Mouse (Mus musculus) hindbrain, embryonic 14.5 days (tissue): Measurements from ENCODE around the gene Senp2. TPM values are rescaled to one million over a fixed set of nuclear protein-coding genes. Genes with fewer than 3 reads are reported as not detected.

Source experiments
- ATAC-seq: fragments of 200-750 bp; cut with Nextera tagmentation; 2 replicates; pipeline ENCODE4 v1.8.0; 2017; ENCODE audit warnings: moderate number of reproducible peaks, mild to moderate bottlenecking, moderate TSS enrichment, moderate library complexity; ENCODE audit not compliant: low FRiP score
- DNase-seq: peaks from one replicate; pipeline ENCODE4 v3.0.0-alpha.2; 2015; ENCODE audit warnings: low spot score
- H3K27ac ChIP-seq: fragments of 300-500 bp; sonication (generic); 2 replicates; pipeline ENCODE4 v1.5.1; 2014; ENCODE audit warnings: mild to moderate bottlenecking, moderate library complexity
- H3K27me3 ChIP-seq: fragments of 300-500 bp; sonication (generic); 2 replicates; pipeline ENCODE4 v1.6.1; 2014; ENCODE audit warnings: mild to moderate bottlenecking, low read length, mixed read lengths; ENCODE audit not compliant: control insufficient read depth, insufficient read depth
- H3K36me3 ChIP-seq: fragments of 300-500 bp; sonication (generic); replicated peaks from 2 replicates; pipeline ENCODE4 v1.6.1; 2014; ENCODE audit not compliant: control insufficient read depth, insufficient read depth
- H3K4me1 ChIP-seq: fragments of 300-500 bp; sonication (generic); replicated peaks from 2 replicates; pipeline ENCODE4 v1.6.1; 2014; ENCODE audit warnings: antibody characterized with exemption, low read length, mixed read lengths; ENCODE audit not compliant: control insufficient read depth, insufficient read depth
- H3K4me2 ChIP-seq: fragments of 300-500 bp; sonication (generic); replicated peaks from 2 replicates; pipeline ENCODE4 v1.6.1; 2014; ENCODE audit warnings: mild to moderate bottlenecking, moderate library complexity
- H3K4me3 ChIP-seq: fragments of 300-500 bp; sonication (generic); replicated peaks from 2 replicates; pipeline ENCODE4 v1.5.1; 2014; ENCODE audit warnings: mild to moderate bottlenecking, low read length
- H3K9ac ChIP-seq: fragments of 300-500 bp; sonication (generic); 2 replicates; pipeline ENCODE4 v1.6.1; 2014
- H3K9me3 ChIP-seq: fragments of 300-500 bp; sonication (generic); 2 replicates; pipeline ENCODE4 v1.6.1; 2016; ENCODE audit warnings: low read length; ENCODE audit not compliant: control insufficient read depth
- WGBS: fragments of 180-500 bp; shearing (Covaris S2); extraction: QIAGEN DNeasy Blood & Tissue Kit; methylation state at CpG from one replicate; pipeline ENCODE4 v1.1.7; 2014; 5-methylcytosine and 5-hydroxymethylcytosine counted together
- polyA plus RNA-seq: library from polyadenylated mRNA; unstranded; fragments of >200 nt; fragmentation: Nextera tagmentation; extraction: Ambion mirVana; gene quantifications from 2 replicates; pipeline ENCODE4 v1.2.1, GENCODE M21; 2014

Senp2 gene
- polyA plus RNA-seq, 1 experiment from 2014 or later, result 52.2 TPM

GRCm38 (mm10) chr16:22046739-22047366 is 37.6 kb downstream of the Senp2 start:
- 79% methylated on average over 10 of the region's 10 CpGs for WGBS
- no peak overlapping the region for H3K9ac ChIP-seq
- DNase-seq, result no peak
- no peak overlapping the region for H3K4me2 ChIP-seq
- no peak overlapping the region for H3K4me3 ChIP-seq
- H3K27me3 ChIP-seq, result no peaks in the 10 kb centered on the region
- ATAC-seq, result no peak
- H3K36me3 ChIP-seq, result peaks cover 63% of the 10 kb centered on the region
- no peaks in the 10 kb centered on the region for H3K4me1 ChIP-seq
- no peaks in the 10 kb centered on the region for H3K9me3 ChIP-seq
- H3K27ac ChIP-seq, result no peak overlapping the region

- H3K27ac ChIP-seq, result no peak overlapping the region
- 93% methylated on average over 21 of the region's 21 CpGs for WGBS
- H3K9ac ChIP-seq, result no peak overlapping the region
- no peaks in the 10 kb centered on the region for H3K27me3 ChIP-seq
- DNase-seq, result no peak
- H3K4me2 ChIP-seq, result no peak overlapping the region
- H3K36me3 ChIP-seq, result peaks cover 6% of the 10 kb centered on the region
- H3K4me3 ChIP-seq, result no peak overlapping the region
- H3K9me3 ChIP-seq, result 0 out of 2 replicates have a peak, but pooled peaks cover 5% of the 10 kb centered on the region
- peak; percentile 34; the same call in 1 of the 2 replicates for ATAC-seq
- H3K4me1 ChIP-seq, result no peaks in the 10 kb centered on the region
Measured at GRCm38 (mm10) chr16:22053411-22053810, 44.1 kb downstream of the Senp2 start.

GRCm38 (mm10) chr16:22057498-22057897 is 48.2 kb downstream of the Senp2 start:
- Histone ChIP-seq H3K27ac (no peak overlapping the region), H3K4me3 (no peak overlapping the region), H3K27me3 (no peaks in the 10 kb centered on the region), H3K4me1 (no peaks in the 10 kb centered on the region), H3K4me2 (no peak overlapping the region), H3K36me3 (peaks cover 43% of the 10 kb centered on the region), H3K9ac (no peak overlapping the region), H3K9me3 (0 out of 2 replicates have a peak, but pooled peaks cover 5% of the 10 kb centered on the region)
- no peak for DNase-seq
- WGBS, result 63% methylated on average over 6 of the region's 6 CpGs
- ATAC-seq, result no peak

- no peak overlapping the region for H3K27ac ChIP-seq
- H3K4me1 ChIP-seq, result no peaks in the 10 kb centered on the region
- H3K27me3 ChIP-seq, result no peaks in the 10 kb centered on the region
- ATAC-seq, result no peak
- H3K4me2 ChIP-seq, result no peak overlapping the region
- H3K9ac ChIP-seq, result no peak overlapping the region
- no peak for DNase-seq
- 0 out of 2 replicates have a peak, but pooled peaks cover 4% of the 10 kb centered on the region for H3K9me3 ChIP-seq
- H3K4me3 ChIP-seq, result no peak overlapping the region
- WGBS, result 96% methylated on average over 7 of the region's 7 CpGs
- peaks cover 57% of the 10 kb centered on the region for H3K36me3 ChIP-seq
Measured at GRCm38 (mm10) chr16:22058871-22059270, 49.6 kb downstream of the Senp2 start.

- Histone ChIP-seq H3K27ac (no peak overlapping the region), H3K36me3 (peaks cover 72% of the 10 kb centered on the region), H3K4me1 (no peaks in the 10 kb centered on the region), H3K4me3 (no peak overlapping the region), H3K27me3 (no peaks in the 10 kb centered on the region), H3K9me3 (no peaks in the 10 kb centered on the region), H3K4me2 (no peak overlapping the region), H3K9ac (no peak overlapping the region)
- DNase-seq, result no peak
- 92% methylated on average over 10 of the region's 10 CpGs for WGBS
- ATAC-seq, result no peak
Measured at GRCm38 (mm10) chr16:22060416-22060815, 51.1 kb downstream of the Senp2 start.

GRCm38 (mm10) chr16:22061555-22062160 is 52.4 kb downstream of the Senp2 start:
- Histone ChIP-seq H3K4me2 (no peak overlapping the region), H3K4me3 (no peak overlapping the region), H3K4me1 (no peaks in the 10 kb centered on the region), H3K36me3 (peaks cover 84% of the 10 kb centered on the region), H3K9me3 (no peaks in the 10 kb centered on the region), H3K27me3 (no peaks in the 10 kb centered on the region), H3K27ac (no peak overlapping the region), H3K9ac (no peak overlapping the region)
- DNase-seq, result no peak
- 89% methylated on average over 14 of the region's 14 CpGs for WGBS
- no peak for ATAC-seq

- Histone ChIP-seq H3K4me3 (no peak overlapping the region), H3K4me2 (no peak overlapping the region), H3K36me3 (peaks cover 91% of the 10 kb centered on the region), H3K4me1 (no peaks in the 10 kb centered on the region), H3K27me3 (no peaks in the 10 kb centered on the region), H3K27ac (no peak overlapping the region), H3K9me3 (no peaks in the 10 kb centered on the region), H3K9ac (no peak overlapping the region)
- ATAC-seq (no peak), DNase-seq (no peak)
- 84% methylated on average over 4 of the region's 4 CpGs for WGBS
Measured at GRCm38 (mm10) chr16:22062284-22062683, 53.0 kb downstream of the Senp2 start.

GRCm38 (mm10) chr16:22065536-22065935 is 56.3 kb downstream of the Senp2 start:
- ATAC-seq (no peak), DNase-seq (no peak)
- Histone ChIP-seq H3K27me3 (no peaks in the 10 kb centered on the region), H3K4me1 (no peaks in the 10 kb centered on the region), H3K36me3 (peaks cover 98% of the 10 kb centered on the region), H3K27ac (no peak overlapping the region), H3K4me2 (no peak overlapping the region), H3K9me3 (no peaks in the 10 kb centered on the region), H3K4me3 (no peak overlapping the region), H3K9ac (no peak overlapping the region)

GRCm38 (mm10) chr16:22067406-22067805 is 58.1 kb downstream of the Senp2 start:
- H3K36me3 ChIP-seq, result peaks cover 83% of the 10 kb centered on the region
- H3K4me2 ChIP-seq, result no peak overlapping the region
- no peak overlapping the region for H3K27ac ChIP-seq
- DNase-seq (no peak), ATAC-seq (no peak)
- no peaks in the 10 kb centered on the region for H3K27me3 ChIP-seq
- H3K9me3 ChIP-seq, result no peaks in the 10 kb centered on the region
- H3K4me3 ChIP-seq, result no peak overlapping the region
- no peaks in the 10 kb centered on the region for H3K4me1 ChIP-seq
- WGBS, result 94% methylated on average over 8 of the region's 8 CpGs
- no peak overlapping the region for H3K9ac ChIP-seq
